Mouse (Mus musculus) cerebellum, adult 18-20 months (tissue): ENCODE measurements at regions not wholly inside any gene's neighbourhood (a gene's known extent, or its start where the extent isn't known, plus 50 kb on each side); places are given as distances from the start of the nearest gene placed in this dataset.

Source experiments
- DNase-seq, 2 experiments: peaks; one replicate each; pipeline ENCODE4 v3.0.0; 2021

- no peak for DNase-seq
Observed at GRCm38 (mm10) chr4:56143827-56144226, 596.0 kb upstream of the Gm26657 start.

DNA sequence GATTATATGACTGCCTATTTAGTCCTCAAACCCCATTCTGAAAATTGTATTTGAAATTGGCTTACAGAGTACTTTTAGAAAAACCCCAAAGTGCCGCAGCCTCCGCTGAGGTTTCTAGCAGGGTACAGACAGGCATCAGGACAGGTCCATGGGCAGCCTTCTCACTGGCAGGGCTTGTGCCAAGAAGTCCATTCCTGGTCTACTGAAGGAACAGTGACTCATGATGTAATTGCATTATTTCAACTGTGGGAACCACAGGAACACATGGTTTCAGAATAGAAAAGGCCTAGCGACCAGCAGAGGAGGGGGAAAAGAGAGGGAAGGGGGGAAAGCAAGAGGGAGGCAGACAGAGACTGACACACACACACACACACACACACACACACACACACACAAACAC, 603.0 kb upstream of the Gm26657 start:
- DNase-seq = no peak

- no peak for DNase-seq
Observed at GRCm38 (mm10) chr4:56134350-56134749, 602.1 kb upstream of the Klf4 start.

DNA sequence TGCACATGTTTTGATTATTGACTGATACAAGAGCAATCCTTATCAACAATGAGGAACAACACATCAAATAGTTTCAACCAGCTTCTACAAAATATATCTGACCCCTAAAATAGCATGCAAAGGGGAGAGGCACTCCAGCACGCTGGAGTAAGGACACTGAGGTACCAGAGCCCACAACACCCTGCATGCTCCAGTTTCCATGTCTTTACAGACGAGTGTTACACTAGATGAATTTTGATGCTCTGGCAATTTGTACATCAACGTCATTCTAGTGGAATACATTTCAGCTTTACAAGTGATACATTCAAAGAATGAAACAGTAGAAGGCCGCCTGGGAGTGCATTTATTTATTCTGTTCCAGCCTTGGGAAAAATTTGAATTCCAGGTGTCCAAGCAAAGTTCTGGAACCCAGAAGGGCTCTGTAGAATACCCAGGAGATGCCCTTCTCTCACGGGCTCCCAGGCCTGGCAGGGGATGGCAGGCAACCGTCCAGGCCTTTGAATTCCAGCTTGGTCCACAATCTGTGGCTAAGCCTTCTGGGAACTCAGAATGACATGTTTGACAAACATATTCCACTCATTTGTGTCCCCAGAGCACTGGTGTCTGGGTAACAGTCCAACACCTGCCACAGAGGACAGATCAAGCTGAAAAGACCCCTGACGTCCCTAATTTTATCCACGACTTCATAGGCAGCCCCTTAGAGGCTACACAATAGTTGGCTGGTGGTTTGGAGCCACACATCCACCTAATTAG, 595.6 kb upstream of the Klf4 start:
- DNase-seq = no peak

- no peak for DNase-seq
Observed at GRCm38 (mm10) chr4:56124515-56124914, 592.2 kb upstream of the Klf4 start.

GRCm38 (mm10) chr4:56122198-56122597, 589.9 kb upstream of the Klf4 start:
- no peak for DNase-seq

GRCm38 (mm10) chr4:56121664-56122063, 589.4 kb upstream of the Klf4 start:
- DNase-seq = no peak

DNA sequence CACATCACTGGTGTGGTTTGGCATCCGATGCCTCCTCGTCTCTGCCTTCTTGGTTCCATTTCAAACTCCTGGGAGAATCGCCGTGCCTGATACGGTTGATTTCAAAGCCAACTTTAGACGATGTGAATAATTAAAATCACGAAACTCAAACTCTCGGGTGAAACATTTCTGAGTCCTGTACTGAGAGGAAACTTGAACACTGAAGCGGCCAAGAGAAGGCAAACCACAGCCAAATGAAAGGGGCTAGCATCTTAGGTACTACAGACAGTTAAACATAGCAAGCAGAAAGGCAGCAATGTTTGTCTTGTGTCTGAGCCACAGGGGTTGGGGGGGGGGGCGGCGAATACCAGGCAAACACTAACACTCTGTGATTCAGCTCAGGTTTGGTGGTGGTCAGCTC, 588.1 kb upstream of the Klf4 start:
- no peak for DNase-seq

- peak; percentile 13 to 18 for DNase-seq
Observed at GRCm38 (mm10) chr4:56113701-56114196, 581.5 kb upstream of the Klf4 start.

GRCm38 (mm10) chr4:56112931-56113700, 580.9 kb upstream of the Klf4 start:
- DNase-seq = no peak

GRCm38 (mm10) chr4:56106962-56107361, 574.7 kb upstream of the Klf4 start:
- no peak for DNase-seq

DNA sequence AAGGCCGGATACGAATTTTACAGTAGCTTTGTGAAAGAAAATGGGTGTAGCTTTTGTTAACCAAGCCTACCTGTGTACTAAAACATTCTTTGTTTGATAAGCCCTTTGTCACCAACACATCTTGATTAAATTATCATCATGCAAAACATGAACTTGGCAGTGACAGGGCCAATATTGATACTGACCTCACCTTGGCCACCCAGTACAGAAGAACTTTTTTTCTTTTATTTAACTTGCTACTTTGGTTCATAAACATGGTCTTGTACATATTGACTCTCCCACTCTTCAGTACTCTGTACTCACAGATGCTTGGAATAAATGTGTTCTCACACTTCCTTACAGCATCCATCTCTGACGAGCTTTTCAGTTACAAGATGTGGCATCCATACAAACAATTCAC, 570.0 kb upstream of the Klf4 start:
- no peak for DNase-seq

DNA sequence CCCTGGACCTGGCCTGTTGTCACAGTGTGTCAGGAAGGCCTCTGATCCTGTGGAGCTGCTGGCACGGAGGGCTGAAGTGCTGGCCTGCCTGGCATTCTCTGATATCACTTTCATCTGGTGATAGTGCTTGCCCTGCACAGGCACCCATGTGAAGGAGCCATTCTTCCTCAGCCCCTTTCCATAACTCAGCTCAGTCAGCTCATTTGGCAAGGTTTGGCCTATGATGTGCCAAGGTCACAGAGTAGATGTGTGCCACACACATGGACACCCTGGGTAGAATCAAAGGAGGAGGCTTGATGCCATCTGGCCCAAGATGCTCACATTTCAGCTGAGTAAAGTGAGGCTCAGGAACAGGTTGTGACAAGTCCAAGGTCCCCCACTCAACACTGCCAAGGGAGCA, 558.5 kb upstream of the Klf4 start:
- peak; percentile 42 to 51 for DNase-seq

GRCm38 (mm10) chr4:56088701-56089100, 556.4 kb upstream of the Klf4 start:
- DNase-seq = peak; percentile 64 to 65

- no peak for DNase-seq
Observed at GRCm38 (mm10) chr4:56086306-56086705, 554.0 kb upstream of the Klf4 start.

DNA sequence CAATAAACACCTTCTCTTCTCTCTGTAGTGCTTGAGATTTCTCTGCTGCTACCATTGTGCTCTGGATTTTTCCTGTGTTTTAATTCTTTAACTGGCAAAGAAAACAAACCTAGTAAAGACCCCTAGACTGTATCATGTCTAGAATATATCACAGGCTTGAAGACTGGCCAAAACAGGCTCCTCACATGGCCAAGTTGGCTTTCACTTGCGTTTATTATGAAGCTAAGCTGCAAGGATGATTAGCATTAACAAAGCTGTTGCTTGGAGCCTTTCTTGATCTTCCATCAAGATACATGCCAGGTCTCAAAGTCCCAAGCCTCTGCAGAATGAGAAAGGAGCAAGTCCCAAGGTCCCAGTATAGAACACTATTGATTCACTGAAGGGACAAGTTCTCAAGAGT, 551.9 kb upstream of the Klf4 start:
- DNase-seq = no peak

GRCm38 (mm10) chr4:56082411-56082810, 550.1 kb upstream of the Klf4 start:
- DNase-seq = no peak

- DNase-seq = no peak
Observed at GRCm38 (mm10) chr4:56080960-56081359, 548.7 kb upstream of the Klf4 start.

DNA sequence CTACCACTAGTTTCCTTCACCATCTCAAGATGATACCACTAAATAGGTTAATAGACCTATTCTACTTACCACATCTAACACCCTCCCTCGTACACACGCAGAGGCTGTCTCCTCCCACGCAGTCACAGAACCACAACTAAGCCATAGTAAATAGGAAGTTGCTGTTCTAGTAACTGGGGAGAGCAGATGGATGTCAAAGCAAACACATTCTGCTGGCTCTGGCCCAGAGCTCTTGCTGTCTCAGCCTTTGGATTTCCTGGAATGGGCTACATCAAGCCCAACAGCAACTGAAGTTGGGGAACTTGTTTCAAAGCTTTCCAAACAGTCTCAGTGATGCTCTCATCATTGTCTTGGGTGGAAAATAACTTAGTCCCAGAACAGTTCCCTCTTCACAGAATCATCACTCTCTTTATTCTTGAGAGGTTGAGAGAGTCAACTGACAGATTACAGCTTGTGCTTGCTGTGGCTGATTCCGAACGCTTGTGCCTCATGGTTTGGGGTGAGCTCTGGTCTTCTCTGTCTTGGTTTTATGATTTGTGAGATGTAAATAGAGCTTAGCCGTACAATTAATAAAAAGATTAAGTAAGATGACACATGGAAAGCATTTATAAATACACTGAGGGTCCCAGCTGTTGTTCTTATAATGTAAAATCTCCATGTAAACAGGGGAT, 538.5 kb upstream of the Klf4 start:
- peak; percentile 25 to 46 for DNase-seq

DNA sequence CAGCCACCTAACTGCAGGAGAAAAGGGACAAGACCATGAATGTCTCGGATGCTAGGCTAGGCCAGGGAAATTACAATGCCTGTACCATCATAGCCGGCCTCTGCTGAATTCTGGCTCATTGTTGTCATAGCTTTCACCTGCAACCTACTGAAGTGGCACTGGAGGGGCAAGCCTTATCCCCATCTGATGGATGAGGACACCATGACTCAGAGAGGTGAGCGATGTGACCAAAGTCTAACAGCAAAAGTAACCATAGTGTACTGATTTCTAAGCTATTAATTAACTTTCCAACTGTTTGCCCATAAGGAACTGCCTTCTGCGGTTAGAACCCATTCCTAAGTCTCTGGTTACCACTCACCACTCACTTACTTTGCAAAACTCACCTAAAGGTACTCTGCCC, 536.6 kb upstream of the Klf4 start:
- DNase-seq = no peak

DNA sequence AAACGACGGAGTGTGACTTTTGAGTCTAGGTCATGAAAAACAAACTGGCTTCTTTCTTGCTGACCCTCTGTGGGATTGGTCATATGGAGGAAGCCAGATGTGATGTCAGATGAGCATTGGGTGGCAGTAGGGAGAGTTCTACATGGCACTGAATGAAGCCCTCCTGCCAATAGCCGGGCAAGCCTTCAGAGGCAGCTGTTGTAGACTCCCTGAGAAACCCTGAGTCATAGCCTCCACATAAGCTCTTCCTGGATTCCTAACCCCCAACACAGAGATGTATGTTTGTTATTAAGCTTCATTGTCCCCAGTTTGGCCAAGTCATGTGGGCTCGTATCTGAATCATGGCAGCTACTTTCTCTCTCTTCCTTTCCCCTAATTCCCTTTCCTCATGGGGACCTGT, 532.4 kb upstream of the Klf4 start:
- DNase-seq = no peak

GRCm38 (mm10) chr4:56051792-56052380, 519.6 kb upstream of the Klf4 start:
- no peak for DNase-seq

DNA sequence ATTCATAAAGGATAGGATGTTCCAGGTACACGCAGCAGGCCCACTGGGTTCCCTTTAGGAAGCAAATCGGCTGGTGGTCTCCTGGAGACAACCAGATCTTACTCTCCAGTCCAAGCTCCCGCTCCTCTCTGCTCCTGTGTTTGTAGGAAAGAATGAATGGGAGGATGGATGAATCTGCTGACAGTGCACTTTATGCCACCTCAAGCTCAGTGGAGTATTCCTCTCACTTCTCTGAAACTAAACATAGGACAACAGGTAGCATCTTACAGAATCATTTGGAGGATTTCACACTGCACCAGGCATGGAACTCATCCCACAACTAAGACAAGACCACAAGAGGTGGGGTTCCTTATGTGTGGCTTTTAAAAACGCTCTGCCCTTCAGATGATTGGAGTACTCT, 507.1 kb upstream of the Klf4 start:
- DNase-seq = no peak
